Mouse (Mus musculus): ENCODE results near the gene Olfr314.

Olfr314 gene

GRCm38 (mm10) chr11:58782480-58783089, at the start of gene Olfr314:
Gene Olfr314 (plus strand): TSS chr11:58782952.
- 84% methylated on average over 6 of the region's 6 CpGs for WGBS

DNA sequence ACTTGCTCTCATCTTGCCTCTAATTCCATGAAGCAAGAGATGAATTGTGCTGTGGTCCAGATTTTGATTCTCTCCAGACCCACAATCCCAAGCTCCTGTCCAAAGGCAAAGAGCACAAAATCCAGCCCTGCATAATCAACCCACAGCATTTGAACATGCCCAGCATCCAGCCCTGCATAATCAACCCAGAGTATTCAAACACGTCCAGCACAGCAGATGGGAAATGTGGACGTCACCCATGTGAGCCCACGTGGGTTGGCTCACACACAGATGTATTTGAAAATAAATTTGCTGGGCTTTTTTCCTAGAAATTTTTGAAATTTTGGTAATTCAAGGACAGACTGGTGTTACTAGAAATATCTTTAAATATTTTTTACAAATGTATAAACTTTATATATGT, 49.4 kb upstream of the Olfr314 start:
- 29% methylated on average over 3 of the region's 3 CpGs for WGBS

DNA sequence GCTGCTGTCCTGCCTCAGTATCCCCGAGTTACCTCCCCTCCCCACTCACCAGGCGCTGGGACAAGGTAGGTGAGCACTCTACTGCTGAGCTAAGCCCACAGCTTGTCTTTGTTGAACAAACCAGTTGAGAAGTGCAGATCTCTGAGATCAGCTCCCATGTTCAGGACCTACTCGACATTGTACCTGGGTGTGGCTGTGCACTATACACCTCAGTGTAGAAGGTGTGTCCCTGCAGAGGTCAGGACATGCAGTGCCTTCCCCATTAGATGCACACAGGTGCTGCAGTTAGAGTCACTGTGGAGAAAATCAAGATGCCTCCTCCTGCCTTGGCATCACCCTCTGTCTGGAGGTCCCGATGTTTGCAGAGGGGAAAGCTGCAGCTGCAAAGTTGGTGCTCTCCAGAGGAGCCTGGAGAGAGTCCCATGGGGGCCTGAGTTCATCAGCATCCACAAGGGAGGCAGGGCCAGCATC, 43.9 kb upstream of the Olfr314 start, which contains the start of gene Olfr317:
Gene Olfr317, minus strand, starts transcription at position 421 of the 471 bp plus-strand sequence.
- WGBS: 81% methylated on average over 4 of the region's 4 CpGs

DNA sequence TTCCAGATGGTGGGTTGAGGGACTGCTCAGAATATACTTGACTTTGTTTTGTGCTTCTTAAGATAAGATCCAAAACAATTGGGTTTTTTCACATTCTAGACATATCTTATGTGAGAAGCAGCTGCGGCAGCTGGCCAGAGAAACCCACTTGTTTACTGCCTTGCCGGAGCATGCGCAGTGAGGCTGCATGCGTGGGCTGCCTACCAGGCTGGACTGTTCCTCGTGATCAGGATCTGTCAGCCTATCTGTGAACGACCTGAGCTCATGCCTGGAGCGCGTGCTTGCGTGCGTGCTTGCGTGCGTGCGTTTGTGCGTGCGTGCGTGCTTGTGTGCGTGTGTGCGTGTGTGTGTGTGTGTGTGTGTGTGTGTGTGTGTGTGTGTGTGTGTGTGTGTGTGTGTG, 31.7 kb upstream of the Olfr314 start:
- 74% methylated on average over 18 of the region's 18 CpGs for WGBS

GRCm38 (mm10) chr11:58752434-58752833, 30.3 kb upstream of the Olfr314 start, which contains the start of gene Olfr316:
Gene Olfr316 (plus strand): TSS chr11:58752734.
- 82% methylated on average over 2 of the region's 2 CpGs for WGBS

GRCm38 (mm10) chr11:58772888-58773287, 9.9 kb upstream of the Olfr314 start, which contains the start of gene Olfr315:
Gene Olfr315 (plus strand): TSS chr11:58773188.

GRCm38 (mm10) chr11:58784182-58784581, 1.4 kb downstream of the Olfr314 start:
- 76% methylated on average over 2 of the region's 2 CpGs for WGBS

- 88% methylated on average over 10 of the region's 10 CpGs for WGBS
Measured at GRCm38 (mm10) chr11:58787651-58788050, 4.9 kb downstream of the Olfr314 start.

DNA sequence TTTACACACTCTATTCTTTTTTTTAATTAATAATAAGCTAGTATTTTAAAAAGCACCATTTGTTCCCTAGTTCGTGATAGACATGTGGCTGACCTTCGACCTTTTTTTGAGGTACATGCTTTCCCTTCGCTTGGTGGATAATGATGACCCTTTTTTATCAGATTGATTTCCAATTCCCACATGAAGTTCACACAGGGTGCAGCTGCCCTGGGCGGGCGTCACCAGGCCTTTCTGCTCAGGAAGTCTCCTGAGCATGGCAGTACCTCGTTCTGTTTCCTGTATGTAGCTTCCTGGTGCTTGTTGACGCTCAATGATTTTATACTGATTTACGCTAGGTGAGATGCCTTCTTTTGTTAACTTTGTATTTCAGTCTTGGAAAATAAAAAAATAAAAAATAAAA, 5.6 kb downstream of the Olfr314 start:
- 88% methylated on average over 8 of the region's 8 CpGs for WGBS

- 34% methylated on average over 3 of the region's 3 CpGs for WGBS
Measured at GRCm38 (mm10) chr11:58789532-58789931, 6.8 kb downstream of the Olfr314 start.

DNA sequence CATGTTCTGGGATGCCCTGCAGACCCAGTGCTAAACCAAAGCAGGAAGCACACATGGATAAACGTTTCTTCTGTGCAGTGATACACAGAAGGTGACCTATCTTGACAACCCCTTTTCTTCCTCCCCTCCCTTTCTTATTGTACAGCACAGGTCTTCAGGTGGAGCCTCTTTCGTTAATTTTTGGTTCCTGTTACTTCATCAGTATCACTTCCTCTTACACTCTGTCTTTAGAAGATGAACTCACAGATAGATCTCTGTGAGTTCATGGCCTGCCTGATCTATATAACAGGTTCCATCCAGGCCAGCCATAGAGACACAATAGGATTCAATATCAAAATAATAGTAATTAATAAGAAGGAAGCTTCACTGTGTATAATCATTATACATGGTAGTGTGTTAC, 7.3 kb downstream of the Olfr314 start:
- 61% methylated on average over 2 of the region's 2 CpGs for WGBS

GRCm38 (mm10) chr11:58790646-58791045, 7.9 kb downstream of the Olfr314 start:
- WGBS: 79% methylated on average over 6 of the region's 6 CpGs

DNA sequence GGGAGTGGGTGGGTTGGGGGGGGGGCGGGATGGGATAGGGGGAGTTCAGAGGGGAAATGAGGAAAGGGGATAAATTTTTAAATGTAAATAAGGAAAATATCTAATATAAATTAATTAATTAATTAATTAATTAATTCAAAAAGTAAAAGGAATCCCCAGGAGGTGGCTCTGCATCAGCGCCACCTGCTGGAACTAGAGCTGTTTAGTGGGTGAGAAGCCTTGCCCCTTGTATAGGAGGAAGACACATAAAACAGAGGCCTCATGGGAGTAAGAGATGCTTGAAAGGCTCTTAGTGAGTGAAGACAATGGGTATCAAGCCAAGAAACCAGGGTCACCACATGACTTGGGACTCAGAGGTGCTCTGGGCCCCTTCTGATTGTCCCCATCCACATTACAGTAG, 13.1 kb downstream of the Olfr314 start:
- WGBS: 89% methylated on average over 2 of the region's 2 CpGs

DNA sequence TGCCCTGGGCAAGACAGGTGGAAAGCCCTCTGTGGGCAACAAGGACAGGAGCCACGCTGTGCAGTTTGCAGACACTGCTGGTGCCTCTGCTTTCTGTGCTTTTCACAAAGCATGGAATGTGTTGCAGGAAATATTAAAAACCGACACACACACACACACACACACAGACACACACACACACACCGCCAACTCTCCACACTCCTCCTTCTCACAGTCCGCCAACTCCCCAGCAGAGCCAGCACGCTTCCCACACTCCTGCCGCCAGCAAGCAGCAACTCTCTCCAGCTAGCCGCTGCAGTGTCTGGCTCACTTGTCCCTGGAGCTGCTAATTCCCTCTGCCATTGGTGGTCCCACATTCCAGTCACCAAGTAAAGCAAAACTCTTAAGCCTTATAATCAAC, 14.1 kb downstream of the Olfr314 start:
- 42% methylated on average over 7 of the region's 7 CpGs for WGBS

DNA sequence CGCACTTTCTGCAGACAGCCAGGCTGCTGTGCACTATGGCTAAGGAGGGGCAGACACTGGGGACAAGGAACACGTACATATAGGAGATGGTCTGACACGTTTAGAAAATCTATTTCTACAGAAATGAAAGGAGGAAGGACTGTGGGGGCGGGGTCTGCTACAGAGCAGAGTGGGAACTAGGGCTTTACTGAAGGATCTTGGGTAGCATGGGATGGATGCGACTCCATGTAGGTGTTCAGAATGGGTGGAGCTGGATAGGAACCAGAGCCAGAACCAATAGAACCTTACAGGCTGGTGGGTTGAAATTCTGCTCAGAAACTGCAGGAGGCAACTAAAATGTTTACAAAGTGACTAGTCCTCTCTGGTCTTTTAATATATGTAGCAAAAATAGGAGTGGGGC, 17.0 kb downstream of the Olfr314 start:
- 52% methylated on average over 5 of the region's 5 CpGs for WGBS

DNA sequence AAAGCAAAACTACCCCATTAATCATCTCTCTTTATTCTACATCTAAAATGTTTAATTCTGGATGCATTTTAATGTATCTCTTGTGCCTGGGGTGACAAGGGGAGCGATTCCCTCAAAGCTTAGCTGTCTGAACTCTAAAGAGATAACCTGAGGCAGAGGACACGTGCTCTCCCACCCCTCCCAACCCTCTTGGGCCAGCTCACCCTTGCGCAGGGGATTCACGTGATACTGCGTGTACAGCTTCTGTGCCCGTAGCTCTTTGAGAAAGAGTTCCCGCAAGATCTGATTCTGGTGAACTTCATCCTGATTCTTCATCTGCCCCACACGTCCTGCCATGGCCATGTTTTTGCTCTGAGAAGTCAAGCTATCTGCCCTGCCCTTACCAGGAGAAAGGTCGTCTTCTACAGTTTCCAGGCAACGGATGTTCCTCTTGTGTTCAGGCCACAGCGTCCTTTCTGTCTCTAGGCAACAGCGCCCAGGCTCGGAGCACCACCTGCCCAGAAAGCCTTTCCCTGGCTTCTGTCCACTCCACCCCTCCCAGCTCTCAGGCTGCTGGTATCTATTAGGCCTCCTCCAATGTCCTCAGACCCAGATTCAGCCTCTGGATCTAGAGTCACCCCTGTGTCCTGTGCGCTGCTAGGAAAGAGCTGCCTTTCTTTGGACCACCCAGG, 18.9 kb downstream of the Olfr314 start, which contains the start of gene Fam183b:
Gene Fam183b, minus strand, starts transcription at position 403 of the 671 bp plus-strand sequence.
- 30% methylated on average over 14 of the region's 14 CpGs for WGBS

- WGBS: 88% methylated on average over 4 of the region's 4 CpGs
Measured at GRCm38 (mm10) chr11:58803871-58804270, 21.1 kb downstream of the Olfr314 start.

- 74% methylated on average over 2 of the region's 2 CpGs for WGBS
Measured at GRCm38 (mm10) chr11:58804393-58804792, 21.6 kb downstream of the Olfr314 start.

DNA sequence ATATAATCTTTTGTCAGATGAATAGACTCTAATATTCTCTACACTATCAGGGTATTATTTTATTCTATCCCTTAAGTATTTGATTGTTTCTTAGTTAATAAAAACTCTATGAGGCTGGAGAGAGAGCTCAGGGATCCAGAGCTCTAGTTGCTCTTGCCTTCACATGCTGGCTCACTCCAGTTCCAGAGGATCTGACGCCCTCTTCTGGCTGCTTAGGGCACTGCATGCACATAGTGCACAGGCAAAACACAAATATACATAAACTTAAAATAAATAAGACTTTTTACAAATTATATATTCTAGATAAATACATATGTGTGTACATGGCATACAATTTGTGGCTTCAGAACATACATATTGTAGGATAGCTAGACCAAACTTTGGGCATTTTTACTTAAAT, 29.2 kb downstream of the Olfr314 start:
- 5% methylated on average over 1 of the region's 1 CpGs for WGBS

DNA sequence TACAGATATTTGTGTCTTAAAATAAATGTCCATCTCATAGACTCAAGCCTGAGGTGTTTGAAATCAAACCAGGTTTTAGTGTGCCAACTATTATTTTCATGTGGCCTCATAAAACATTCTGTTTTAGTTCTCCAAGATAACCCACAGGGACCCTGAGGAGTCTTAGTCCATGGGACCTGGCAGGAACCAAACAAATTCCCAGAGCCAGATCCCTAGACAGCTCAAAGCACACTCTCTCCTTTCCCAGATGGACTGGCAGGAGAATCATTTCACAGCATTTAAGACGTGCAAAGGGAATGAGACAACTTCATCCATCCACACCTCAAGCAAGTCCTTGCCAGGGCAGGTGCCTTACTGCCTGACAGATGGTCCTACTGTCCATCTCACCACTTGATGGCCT, 31.9 kb downstream of the Olfr314 start, which contains the start of gene Olfr313:
Gene Olfr313, plus strand, starts transcription at position 301 of the 400 bp plus-strand sequence.
- 59% methylated on average over 1 of the region's 1 CpGs for WGBS

DNA sequence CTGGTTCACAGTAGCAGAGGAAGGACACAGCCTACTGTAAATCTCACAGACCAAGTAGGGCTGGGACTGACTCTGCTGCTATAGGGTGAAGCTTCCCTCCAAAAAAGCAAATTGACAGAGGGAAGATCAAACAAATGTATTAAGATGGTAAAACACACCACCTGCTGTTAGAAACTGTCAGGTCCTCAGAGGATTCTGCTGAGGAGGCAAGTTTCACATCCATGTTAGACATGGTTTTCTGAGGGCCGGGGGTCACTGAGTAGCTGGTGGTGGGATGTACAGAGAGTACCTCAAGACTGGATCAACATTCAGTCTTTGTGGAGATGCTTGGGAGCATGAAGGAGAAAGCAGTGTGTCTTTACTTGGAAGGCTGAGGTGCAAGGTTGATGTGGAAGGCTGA, 32.9 kb downstream of the Olfr314 start:
- WGBS: 93% methylated on average over 1 of the region's 1 CpGs

DNA sequence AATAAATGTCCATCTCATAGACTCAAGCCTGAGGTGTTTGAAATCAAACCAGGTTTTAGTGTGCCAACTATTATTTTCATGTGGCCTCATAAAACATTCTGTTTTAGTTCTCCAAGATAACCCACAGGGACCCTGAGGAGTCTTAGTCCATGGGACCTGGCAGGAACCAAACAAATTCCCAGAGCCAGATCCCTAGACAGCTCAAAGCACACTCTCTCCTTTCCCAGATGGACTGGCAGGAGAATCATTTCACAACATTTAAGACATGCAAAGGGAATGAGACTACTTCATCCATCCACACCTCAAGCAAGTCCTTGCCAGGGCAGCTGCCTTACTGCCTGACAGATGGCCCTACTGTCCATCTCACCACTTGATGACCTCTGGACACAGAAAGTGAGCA, 46.2 kb downstream of the Olfr314 start, which contains the start of gene Olfr312:
Gene Olfr312, plus strand, starts transcription at position 301 of the 400 bp plus-strand sequence.

DNA sequence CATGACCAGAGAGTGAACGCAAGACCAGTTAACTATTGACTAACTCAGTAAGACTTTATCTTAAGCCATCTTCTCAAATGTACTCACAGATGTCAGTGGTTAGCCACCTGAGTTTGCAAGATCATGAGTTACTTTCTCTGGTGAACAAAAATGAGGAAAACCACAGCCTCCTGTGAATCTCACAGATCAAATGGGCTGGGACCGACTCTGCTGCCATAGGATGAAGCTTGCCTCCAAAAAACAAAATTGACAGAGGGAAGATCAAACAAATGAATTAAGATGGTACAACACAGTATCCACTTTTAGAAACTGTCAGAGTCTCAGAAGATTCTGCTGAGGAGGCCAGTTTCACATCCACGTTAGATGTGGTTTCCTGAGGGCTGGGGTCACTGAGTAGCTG, 47.0 kb downstream of the Olfr314 start:
- WGBS: 86% methylated on average over 3 of the region's 3 CpGs
